Mouse (Mus musculus): ENCODE results near the gene Shisa5. TPM values are rescaled to one million over a fixed set of nuclear protein-coding genes. Genes with fewer than 3 reads are reported as not detected.

The Shisa5 gene
- polyA plus RNA-seq, 1 experiment from 2014 or later: 87.1 TPM

DNA sequence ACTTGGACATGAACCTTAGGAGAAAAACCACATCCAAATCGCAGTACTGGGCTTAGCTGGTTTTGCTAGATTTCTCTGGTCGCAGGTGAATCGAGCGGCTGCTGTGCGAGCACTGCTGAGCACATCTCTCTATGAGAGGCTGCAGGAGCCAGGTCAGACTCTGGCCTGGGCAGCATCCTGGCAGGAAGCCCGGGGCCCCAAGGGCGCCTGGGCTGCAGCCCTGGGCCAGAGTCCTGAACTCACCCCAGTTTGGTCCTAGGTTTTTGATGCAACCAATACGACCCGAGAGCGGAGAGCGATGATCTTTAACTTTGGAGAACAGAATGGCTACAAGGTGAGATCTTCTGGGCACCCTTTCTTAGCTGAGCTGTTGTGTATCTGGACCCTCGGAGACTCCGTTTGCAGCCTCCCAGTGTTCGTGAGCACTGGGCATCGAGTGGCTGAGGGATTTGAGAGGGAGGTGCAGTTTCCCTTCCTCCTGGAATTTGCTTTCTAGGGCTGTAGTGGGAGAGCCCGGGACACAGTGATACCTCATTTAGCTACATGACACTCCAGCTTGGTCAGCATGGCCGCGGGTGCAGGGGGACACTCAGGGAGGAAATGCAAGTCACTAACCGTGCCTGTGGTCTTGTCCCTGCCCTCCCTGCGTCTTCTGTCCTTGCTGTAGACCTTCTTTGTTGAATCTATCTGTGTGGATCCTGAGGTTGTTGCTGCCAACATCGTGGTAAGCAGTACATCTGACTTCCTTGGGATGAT lies 31.2 kb upstream of the Shisa5 start:
- no peak for ATAC-seq (ENCODE audit: low FRiP score, low read depth)
- Histone ChIP-seq H3K27ac (no peak overlapping the region), H3K9ac (0 out of 2 replicates have a peak overlapping the region, but pooled peaks have one; percentile 14), H3K27me3 (no peaks in the 10 kb centered on the region), H3K36me3 (peaks cover 20% of the 10 kb centered on the region), H3K9me3 (no peaks in the 10 kb centered on the region), H3K4me3 (no peak overlapping the region), H3K4me1 (peaks cover 8% of the 10 kb centered on the region), H3K4me2 (replicated peaks) (no peak overlapping the region)
- WGBS: 84% methylated on average over 21 of the region's 21 CpGs

- H3K27me3 ChIP-seq: no peaks in the 10 kb centered on the region
- H3K9me3 ChIP-seq: no peaks in the 10 kb centered on the region
- no peak for ATAC-seq (ENCODE audit: low FRiP score, low read depth)
- H3K4me3 ChIP-seq: no peak overlapping the region
- H3K36me3 ChIP-seq: peaks cover 24% of the 10 kb centered on the region
- no peak overlapping the region for H3K4me2 ChIP-seq (replicated peaks)
- no peak overlapping the region for H3K9ac ChIP-seq
- 88% methylated on average over 9 of the region's 9 CpGs for WGBS
- no peak overlapping the region for H3K27ac ChIP-seq
- H3K4me1 ChIP-seq: peaks cover 8% of the 10 kb centered on the region
Measured at GRCm38 (mm10) chr9:109008081-109008480, 30.3 kb upstream of the Shisa5 start.

DNA sequence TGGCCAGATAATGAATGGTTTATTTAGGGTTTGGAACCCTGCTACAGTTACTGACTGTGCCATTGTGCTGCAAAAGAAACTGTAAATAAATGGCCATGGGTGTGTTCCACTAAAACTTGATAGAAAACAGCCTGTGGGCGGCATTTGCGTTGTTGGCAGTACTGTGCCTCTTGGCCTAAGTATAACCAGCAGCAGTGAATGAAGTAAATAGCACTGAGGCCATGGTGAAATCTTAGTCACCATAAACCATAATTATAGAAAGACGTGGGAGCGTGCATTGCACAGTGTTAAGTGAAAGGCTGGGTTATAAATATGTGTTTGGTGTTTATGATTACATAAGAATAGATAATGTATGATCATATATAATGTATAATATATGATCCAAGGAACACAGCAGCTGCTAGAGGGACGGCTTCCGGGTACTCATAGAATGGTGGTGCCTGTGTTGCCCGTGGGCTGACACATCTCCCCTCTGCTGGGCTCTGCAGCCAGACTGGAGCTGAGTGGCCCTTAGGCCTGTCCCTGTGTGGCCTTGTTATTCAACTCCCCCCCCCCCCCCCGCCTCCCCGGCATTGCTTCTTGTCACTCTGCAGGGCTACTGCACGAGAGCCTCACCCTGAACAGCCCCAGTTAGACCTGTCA lies 29.2 kb upstream of the Shisa5 start:
- Histone ChIP-seq H3K9me3 (no peaks in the 10 kb centered on the region), H3K4me1 (peaks cover 8% of the 10 kb centered on the region), H3K27me3 (no peaks in the 10 kb centered on the region), H3K9ac (no peak overlapping the region), H3K4me3 (no peak overlapping the region), H3K36me3 (peaks cover 24% of the 10 kb centered on the region), H3K4me2 (replicated peaks) (no peak overlapping the region), H3K27ac (no peak overlapping the region)
- 64% methylated on average over 9 of the region's 10 CpGs for WGBS
- ATAC-seq (ENCODE audit: low FRiP score, low read depth): no peak

DNA sequence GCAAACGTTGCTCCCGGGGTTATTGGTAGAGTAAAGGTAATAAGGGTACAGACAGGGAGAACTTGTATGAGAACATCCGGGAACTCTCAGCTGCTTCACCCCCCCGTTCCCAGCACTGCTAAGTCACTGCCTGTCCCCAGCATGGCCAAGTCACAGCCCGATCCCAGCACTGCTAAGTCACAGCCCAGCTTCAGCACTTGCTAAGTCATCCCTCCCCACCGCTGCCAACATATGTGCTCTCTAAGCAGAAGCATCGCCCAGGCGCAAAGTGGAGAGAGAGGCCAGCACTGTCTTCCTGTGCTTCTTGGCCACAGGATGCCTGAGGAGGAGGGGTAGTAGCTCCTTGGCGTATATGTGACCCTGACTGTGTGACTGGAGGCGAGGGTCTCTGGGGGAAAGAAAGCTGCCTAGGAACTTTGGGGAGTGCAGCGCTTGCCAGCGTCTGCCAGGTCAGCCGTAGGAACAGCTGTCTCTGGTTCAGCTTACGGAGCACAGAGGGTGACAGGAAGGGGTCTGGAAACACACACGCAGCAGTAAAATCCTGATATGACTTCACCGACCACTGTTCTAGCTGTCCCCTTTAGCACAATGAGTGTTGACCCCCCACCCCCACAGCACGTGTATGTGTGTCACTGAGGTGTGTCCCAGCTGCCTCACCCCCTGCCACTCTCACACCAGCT lies 28.6 kb upstream of the Shisa5 start:
- Histone ChIP-seq H3K4me2 (replicated peaks) (no peak overlapping the region; the same call in 1 of the 2 replicates), H3K36me3 (peaks cover 24% of the 10 kb centered on the region), H3K9ac (peak overlapping the region; percentile 43), H3K9me3 (no peaks in the 10 kb centered on the region), H3K27me3 (no peaks in the 10 kb centered on the region), H3K4me1 (peaks cover 8% of the 10 kb centered on the region), H3K4me3 (no peak overlapping the region), H3K27ac (no peak overlapping the region)
- ATAC-seq (ENCODE audit: low FRiP score, low read depth): peak; percentile 35
- 29% methylated on average over 17 of the region's 17 CpGs for WGBS

GRCm38 (mm10) chr9:109010316-109010690 lies 28.1 kb upstream of the Shisa5 start:
- Histone ChIP-seq H3K9me3 (no peaks in the 10 kb centered on the region), H3K4me2 (replicated peaks) (no peak overlapping the region), H3K9ac (no peak overlapping the region), H3K27ac (no peak overlapping the region), H3K27me3 (no peaks in the 10 kb centered on the region), H3K36me3 (peaks cover 24% of the 10 kb centered on the region), H3K4me3 (no peak overlapping the region), H3K4me1 (peaks cover 8% of the 10 kb centered on the region)
- 77% methylated on average over 14 of the region's 14 CpGs for WGBS
- ATAC-seq (ENCODE audit: low FRiP score, low read depth): no peak

DNA sequence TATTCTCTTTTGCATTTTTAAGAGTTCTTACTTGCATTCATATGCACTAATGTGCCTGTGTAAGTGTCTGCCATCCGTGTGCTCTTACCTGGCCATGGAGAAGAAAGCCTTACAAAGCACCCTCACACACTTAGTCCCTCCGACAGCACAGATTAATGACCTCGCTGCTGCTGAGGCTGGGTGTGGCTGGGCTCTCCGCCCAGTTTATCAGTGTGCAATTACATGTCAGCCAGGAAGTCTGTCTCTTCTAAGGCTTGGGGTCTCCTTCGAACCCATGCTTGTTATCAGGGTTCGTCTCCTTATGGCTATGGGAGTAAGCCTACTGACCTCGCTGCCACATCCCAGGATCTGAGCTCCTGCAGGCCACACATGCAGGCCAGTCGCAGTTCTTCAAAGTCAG lies 23.0 kb upstream of the Shisa5 start:
- Histone ChIP-seq H3K27ac (no peak overlapping the region), H3K9me3 (no peaks in the 10 kb centered on the region), H3K27me3 (no peaks in the 10 kb centered on the region), H3K4me3 (no peak overlapping the region), H3K4me1 (no peaks in the 10 kb centered on the region), H3K4me2 (replicated peaks) (no peak overlapping the region), H3K9ac (no peak overlapping the region), H3K36me3 (peaks cover 23% of the 10 kb centered on the region)
- WGBS: 47% methylated on average over 8 of the region's 8 CpGs
- ATAC-seq (ENCODE audit: low FRiP score, low read depth): no peak

GRCm38 (mm10) chr9:109016973-109017604 lies 21.3 kb upstream of the Shisa5 start:
- H3K36me3 ChIP-seq: peaks cover 11% of the 10 kb centered on the region; the same call in 1 of the 2 replicates
- H3K9ac ChIP-seq: no peak overlapping the region
- no peak for ATAC-seq (ENCODE audit: low FRiP score, low read depth)
- no peak overlapping the region for H3K4me3 ChIP-seq
- H3K27me3 ChIP-seq: no peaks in the 10 kb centered on the region
- WGBS: 42% methylated on average over 11 of the region's 11 CpGs
- H3K4me1 ChIP-seq: no peaks in the 10 kb centered on the region
- no peak overlapping the region for H3K27ac ChIP-seq
- no peak overlapping the region for H3K4me2 ChIP-seq (replicated peaks)
- H3K9me3 ChIP-seq: no peaks in the 10 kb centered on the region

GRCm38 (mm10) chr9:109021428-109021827 lies 16.9 kb upstream of the Shisa5 start:
- no peak overlapping the region for H3K27ac ChIP-seq
- H3K4me2 ChIP-seq (replicated peaks): no peak overlapping the region
- H3K36me3 ChIP-seq: peaks cover 18% of the 10 kb centered on the region
- ATAC-seq (ENCODE audit: low FRiP score, low read depth): no peak
- H3K4me3 ChIP-seq: no peak overlapping the region
- no peaks in the 10 kb centered on the region for H3K4me1 ChIP-seq
- no peaks in the 10 kb centered on the region for H3K9me3 ChIP-seq
- H3K27me3 ChIP-seq: no peaks in the 10 kb centered on the region
- WGBS: 84% methylated on average over 4 of the region's 4 CpGs
- no peak overlapping the region for H3K9ac ChIP-seq

GRCm38 (mm10) chr9:109022866-109023685 lies 15.3 kb upstream of the Shisa5 start:
- no peak overlapping the region for H3K9ac ChIP-seq
- H3K4me3 ChIP-seq: no peak overlapping the region
- H3K36me3 ChIP-seq: peaks cover 16% of the 10 kb centered on the region
- H3K9me3 ChIP-seq: no peaks in the 10 kb centered on the region
- no peak for ATAC-seq (ENCODE audit: low FRiP score, low read depth)
- no peaks in the 10 kb centered on the region for H3K27me3 ChIP-seq
- 90% methylated on average over 17 of the region's 17 CpGs for WGBS
- no peaks in the 10 kb centered on the region for H3K4me1 ChIP-seq
- no peak overlapping the region for H3K27ac ChIP-seq
- H3K4me2 ChIP-seq (replicated peaks): no peak overlapping the region

DNA sequence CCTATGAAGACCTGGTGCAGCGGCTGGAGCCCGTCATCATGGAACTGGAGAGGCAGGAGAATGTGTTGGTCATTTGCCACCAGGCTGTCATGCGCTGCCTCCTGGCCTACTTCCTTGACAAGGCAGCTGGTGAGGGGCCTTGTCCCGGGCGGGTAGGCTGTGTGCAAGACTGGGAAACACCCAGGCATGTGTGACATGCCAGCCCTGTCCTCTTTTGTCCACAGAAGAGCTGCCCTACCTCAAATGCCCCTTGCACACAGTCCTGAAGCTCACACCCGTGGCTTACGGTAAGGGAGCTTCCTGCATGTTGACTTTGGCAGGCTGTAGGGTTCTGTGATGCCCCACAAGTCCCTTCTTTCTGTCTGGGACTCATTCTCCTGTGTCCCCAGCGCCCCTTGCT lies 10.8 kb upstream of the Shisa5 start:
- H3K27me3 ChIP-seq: no peaks in the 10 kb centered on the region
- H3K9ac ChIP-seq: no peak overlapping the region
- H3K4me2 ChIP-seq (replicated peaks): no peak overlapping the region
- peaks cover 29% of the 10 kb centered on the region for H3K36me3 ChIP-seq
- no peaks in the 10 kb centered on the region for H3K4me1 ChIP-seq
- no peak for ATAC-seq (ENCODE audit: low FRiP score, low read depth)
- H3K27ac ChIP-seq: no peak overlapping the region
- H3K9me3 ChIP-seq: no peaks in the 10 kb centered on the region
- no peak overlapping the region for H3K4me3 ChIP-seq
- 80% methylated on average over 8 of the region's 8 CpGs for WGBS

- H3K9me3 ChIP-seq: no peaks in the 10 kb centered on the region
- no peak overlapping the region for H3K9ac ChIP-seq
- no peak for ATAC-seq (ENCODE audit: low FRiP score, low read depth)
- no peak overlapping the region for H3K4me2 ChIP-seq (replicated peaks)
- H3K27ac ChIP-seq: no peak overlapping the region
- peaks cover 29% of the 10 kb centered on the region for H3K36me3 ChIP-seq
- H3K4me3 ChIP-seq: no peak overlapping the region
- no peaks in the 10 kb centered on the region for H3K4me1 ChIP-seq
- H3K27me3 ChIP-seq: no peaks in the 10 kb centered on the region
- WGBS: 88% methylated on average over 3 of the region's 3 CpGs
Measured at GRCm38 (mm10) chr9:109028421-109028820, 9.9 kb upstream of the Shisa5 start.

Data from limb, embryonic 13.5 days (tissue).